Mouse (Mus musculus): Measurements from ENCODE around the gene Polr2e.

Polr2e gene

DNA sequence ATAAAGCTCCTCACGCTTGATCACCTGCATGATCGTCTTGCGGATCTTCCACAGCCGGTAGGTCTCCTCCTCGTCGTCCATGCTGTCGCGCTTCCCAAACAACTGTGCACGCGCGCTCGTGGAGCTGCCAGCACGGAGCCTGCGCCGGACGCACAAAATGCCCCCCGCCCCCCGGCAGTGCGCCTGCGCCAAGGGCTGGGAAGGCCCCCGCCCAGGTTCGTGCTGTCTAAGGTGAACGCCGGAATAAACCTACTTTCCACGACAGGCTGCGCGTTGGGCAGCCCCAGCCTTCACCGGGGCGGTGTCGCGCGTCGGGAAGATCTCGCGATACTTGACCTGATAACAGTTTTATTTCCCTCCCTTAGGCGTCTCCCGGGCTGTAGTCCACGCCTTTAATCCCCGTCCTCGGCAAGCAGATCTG lies at the start of gene Polr2e:
TSS of gene Polr2e (minus strand) at position 237 of the 421 bp plus-strand sequence.
- peak; percentile 98 for DNase-seq (ENCODE audit: low read depth, low spot score)

DNA sequence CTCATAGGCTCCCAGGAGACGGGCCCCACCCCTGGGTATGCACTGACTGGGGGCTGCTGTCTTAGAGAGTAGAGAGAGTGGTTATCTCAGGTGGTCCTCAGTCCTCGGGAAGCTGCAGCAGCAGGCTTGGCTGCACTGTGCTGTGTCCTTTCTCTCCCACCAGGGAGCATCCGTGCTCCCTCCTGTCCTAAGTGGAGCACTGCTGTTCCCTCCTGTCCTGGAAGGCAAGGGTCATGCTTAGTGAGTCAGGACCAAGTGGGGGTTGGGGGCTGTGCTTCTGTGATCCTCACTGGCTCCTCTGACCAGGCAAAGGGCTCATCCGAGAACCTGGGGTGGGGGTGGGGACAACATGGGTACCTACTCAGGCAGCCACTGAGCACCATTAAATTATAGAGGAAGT lies 49.6 kb upstream of the Polr2e start:
- no peak for DNase-seq (ENCODE audit: low read depth, low spot score)

DNA sequence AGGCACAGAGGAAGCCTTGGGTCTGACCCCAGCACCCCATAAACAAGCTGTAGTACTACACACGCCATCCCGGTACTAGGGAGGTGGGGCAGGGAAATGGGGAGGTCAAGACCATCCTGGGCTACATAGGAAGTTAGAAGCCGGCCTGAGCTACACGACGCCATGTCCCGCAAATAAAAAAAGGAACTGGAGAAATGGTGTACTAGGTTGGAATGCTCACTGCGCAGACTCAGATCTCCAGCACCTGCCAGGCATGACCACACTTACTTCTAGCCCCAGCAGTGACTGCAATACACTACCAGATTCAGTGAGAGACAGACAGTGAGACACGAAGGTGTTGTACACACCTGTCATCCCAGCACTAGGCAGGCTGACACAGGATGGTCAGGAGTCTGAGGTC lies 47.9 kb upstream of the Polr2e start:
- DNase-seq (ENCODE audit: low read depth, low spot score): no peak

DNA sequence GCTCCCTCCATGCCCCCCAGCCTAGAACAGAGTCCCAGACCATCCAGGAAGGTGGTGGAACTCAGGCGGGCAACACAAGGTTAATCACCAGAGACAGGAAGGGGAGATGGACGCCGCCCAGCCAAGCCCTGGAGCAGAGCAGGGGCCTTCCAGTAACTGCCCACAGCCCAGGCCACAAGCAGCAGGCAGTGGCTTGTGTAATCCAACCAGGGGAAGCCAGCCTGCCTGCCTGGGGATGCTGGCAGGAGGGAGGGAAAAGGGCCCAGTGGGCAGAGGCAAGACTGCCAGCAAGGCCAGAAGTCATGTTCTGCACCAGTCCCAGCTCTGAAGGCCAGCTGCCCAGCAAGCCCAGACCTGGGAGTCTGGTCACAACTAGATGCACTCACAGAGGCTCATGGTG lies 47.3 kb upstream of the Polr2e start:
- DNase-seq (ENCODE audit: low read depth, low spot score): no peak

DNA sequence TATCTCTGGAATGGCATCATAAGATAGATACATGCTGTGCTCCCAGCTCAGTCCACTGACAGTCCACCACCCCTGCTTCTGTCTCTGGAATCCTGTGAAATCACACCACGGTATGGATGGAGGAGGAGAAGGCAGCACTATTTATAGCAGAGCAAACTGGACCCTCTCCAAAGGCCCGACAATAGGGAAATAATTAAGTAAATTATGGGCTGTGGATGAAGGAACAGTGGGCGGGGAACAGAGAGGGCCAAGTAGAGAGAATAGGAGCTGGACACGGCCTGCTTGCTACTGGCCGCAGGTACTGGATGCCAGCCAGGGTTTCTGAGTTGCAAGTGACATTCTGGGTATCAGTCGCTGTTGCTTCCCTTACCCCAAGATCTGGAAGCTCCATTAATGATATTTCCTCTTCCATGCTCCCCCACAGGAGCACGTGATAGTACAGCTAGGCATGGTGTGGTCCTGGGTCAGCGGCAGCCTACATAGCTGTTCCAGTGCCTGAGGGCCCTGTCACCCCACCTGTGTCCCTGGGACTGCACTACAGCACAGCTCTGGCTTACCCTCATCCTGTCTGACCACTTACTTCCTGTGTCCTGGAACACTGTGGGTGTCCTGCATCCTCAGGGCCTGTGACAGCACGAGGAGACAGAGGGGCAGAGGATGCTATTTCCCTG lies 45.4 kb upstream of the Polr2e start:
- DNase-seq (ENCODE audit: low read depth, low spot score): no peak

DNA sequence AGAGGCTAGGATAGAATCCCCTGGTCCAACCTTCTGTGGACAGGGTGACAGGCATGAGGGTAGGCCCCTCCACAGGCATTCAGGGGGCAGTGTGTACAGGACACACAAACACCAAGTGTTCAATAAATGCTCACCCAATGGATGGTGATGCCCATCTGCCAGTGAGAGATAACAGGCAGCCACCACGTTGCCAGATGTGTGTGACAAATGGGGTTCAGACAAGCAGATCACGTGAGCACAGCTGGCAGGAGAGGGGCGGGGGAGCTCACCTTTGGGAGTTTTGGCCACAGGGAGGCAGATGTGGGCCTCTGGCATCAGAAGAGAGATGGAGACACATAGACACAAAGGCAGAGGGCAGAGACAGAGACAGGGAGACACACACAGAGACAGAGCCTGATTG lies 41.5 kb upstream of the Polr2e start:
- DNase-seq (ENCODE audit: low read depth, low spot score): no peak

DNA sequence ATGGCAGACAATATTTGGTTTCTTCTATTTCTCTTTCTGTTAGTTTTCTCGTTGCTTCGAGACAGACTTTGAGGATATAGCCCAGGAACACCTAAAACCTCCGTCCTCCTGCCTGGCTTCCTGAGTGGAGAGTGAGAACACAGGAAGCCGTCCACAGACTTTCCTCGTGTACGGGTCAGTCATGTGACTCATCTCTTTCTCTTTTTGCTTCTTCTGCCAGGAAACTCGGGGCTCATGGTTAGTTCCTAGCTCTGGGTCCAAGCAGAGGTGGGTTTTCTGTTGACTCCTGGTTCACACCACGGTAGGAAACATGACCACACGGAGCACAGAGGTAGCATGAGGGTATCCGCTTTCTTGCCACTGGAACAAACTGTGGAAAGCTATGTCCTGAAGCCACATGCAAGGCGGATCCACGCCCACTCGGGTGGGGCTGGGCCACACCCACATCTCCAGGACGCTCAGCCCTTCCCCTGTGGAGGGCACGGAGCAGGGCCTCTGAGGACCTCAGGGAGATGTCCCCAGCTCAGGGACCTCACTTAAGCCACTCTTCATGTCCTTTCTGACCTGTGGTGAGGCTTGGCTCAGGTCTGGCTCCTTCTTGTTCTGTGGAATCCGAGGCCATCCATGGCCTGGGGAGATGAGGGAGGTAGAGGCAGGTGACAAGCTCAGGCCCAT lies 40.9 kb upstream of the Polr2e start:
- DNase-seq (ENCODE audit: low read depth, low spot score): no peak

DNA sequence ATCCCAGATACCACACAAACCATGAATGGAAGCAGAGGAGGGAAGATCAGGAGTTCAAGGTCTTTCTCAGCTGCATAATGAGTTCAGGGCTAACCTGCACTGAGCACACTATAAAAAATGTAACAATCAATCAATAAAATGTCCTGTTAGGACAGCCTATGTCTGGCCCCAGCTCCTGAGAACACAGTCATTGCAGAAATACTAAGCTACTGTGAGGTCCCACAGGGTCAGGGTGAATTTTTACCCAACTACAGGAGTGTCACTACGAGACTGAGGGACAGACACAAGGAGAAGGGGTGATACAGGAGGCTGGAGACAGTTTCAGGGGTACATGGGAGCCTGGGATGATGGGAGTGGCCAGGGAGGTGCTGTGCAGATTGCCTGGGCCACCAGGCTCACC lies 38.8 kb upstream of the Polr2e start:
- no peak for DNase-seq (ENCODE audit: low read depth, low spot score)

DNA sequence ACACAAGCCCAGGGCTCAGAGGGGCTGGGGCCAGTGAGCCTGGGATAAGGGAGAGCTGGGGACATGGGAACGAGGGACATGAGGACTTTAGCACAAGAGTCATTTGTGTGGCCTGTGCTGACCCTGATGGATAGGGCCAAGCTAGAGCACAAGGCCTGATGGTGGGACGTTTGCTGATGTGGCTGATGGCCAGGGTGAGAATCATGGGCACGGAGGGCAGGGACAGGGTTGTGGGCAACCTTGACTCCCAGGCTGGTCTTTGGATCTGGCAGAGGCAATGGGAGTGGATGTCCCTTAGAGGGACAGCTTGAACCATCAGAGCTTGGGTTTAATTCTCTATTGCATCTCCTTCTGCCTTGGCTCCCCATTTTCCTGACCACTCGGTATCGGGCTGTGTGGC lies 37.7 kb upstream of the Polr2e start:
- no peak for DNase-seq (ENCODE audit: low read depth, low spot score)

DNA sequence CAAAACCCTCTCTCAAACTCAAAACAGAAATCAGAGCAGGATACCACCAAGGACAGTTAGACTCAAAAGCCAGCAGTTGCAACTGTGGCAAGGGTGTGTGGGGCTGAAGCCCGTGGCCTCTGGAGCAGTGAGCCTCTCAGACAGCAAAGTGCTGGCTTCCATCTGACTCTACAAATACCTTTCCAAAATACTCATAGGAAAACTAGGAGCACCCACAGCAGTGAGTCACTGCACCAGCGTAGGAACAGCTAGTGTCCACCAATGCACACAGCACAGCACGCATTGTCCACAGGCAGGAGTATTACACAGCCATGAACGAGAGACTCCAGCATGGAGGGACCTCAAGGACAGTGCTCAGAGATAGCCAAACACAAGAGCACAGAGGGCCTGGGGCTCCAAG lies 36.8 kb upstream of the Polr2e start:
- DNase-seq (ENCODE audit: low read depth, low spot score): no peak

DNA sequence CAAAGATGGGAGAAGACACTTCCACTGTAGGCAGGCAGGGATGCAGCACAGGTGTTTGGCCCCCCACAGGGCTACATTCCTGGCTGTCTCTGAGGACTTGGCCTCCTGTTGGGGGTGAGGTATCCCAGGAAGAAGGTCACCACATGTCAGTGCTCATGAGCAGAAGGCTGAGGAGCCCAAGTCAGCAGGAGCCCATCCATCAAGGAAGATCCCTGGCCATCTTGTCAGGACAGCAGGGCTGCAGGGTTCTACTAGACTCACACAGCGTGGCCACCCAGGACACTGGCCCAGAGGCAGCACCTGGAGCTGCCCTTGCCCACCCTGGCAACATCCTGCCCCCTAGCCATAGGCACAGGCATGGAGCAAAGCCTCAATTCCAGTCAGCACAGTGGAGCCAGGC lies 36.3 kb upstream of the Polr2e start:
- DNase-seq (ENCODE audit: low read depth, low spot score): no peak

DNA sequence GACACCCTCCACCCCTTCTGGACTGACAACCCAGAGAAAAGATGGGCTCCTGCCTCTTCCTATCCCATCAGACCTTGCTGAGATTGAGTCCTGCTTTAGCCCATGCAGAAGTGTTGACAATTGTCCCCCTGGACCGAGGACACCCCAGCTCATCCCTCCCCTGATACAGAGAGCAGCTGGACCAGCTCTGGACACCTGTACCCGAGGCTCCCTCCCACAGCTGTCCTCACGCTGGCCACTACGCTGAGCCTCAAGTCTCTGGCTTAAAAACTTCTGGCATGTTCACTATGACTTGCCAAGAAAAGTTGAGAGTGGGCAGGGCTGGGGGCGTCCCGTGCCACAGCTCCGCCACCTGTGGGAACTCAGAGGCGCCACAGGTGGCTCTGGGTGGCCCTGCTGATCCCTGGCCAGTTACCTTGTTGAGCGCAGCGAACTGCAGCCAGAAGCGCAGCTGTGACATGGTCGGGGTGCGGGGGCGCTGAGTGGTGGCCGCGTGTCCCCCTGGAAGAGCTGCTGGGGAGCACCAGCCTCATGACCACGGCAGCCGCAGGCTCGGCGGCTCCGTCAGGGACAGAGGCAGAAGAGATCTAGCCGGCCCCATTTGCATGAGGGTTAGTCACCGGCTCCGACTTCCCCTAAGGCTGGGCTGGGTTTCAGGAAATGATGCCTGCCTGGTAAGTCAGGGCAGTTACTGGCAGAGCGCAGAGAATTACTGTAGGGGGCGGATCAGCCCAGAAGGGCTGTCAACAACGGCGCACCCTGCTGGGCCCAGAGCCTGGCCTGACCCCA lies 35.4 kb upstream of the Polr2e start:
- peak; percentile 16 for DNase-seq (ENCODE audit: low read depth, low spot score)

DNA sequence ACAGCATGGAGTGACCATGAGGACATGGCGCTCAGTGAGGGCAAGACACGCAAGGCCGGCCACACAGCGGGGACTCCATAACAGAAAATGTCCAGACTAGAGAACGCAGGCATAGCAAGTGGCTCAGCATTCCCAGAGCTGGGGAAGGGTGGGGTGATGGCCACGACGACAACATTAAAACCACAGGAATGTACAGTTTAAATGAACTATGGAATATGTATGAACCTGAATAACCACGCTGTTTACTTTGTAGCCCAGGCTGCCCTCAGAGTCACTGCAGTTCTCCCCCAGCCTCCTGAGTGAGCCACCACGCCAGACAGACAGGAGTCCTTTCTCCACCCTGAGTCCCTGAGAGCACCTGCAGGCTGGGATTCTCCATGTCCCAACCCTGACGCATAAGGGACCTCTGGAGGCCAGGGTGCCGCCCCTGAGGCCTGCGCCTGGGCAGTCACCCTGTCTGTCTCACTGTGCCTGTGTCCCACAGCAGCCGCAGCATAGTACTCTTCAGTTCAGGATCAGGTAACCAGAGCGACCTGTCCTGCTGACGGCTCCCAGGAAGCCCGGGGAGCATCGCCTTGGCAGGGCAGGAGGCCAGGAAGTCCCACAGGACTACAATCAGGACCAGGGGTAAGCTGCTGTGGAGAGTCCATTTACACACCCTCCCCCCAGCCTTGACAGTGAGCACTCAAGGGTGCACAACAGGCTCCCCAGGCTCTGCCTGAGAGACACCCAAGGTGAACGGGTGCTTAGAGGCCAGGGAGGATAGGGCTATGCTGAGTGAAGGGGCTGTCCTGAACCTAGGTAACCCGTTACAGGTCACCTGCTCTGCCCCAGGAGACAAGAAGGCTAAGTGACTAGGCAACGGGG lies 33.3 kb upstream of the Polr2e start:
- no peak for DNase-seq (ENCODE audit: low read depth, low spot score)

DNA sequence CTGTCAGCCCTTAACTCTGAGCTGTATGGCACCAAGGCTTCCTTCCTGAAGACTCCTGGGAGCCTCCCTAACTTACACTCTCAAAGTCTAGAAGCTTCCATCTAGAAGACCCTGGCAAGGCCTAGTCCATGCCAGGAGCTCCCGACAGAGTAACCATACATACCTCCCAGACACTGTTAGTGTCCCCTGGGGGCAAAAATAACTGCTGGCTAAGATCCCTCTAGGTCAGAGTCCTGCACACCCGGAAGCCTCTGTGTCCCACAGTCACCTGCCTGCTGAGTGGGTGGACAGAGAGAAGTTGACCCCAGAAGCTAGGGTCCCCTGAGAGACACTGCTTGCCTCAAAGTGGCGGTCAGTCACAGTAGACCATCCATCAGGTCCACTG lies 31.9 kb upstream of the Polr2e start:
- no peak for DNase-seq (ENCODE audit: low read depth, low spot score)

DNA sequence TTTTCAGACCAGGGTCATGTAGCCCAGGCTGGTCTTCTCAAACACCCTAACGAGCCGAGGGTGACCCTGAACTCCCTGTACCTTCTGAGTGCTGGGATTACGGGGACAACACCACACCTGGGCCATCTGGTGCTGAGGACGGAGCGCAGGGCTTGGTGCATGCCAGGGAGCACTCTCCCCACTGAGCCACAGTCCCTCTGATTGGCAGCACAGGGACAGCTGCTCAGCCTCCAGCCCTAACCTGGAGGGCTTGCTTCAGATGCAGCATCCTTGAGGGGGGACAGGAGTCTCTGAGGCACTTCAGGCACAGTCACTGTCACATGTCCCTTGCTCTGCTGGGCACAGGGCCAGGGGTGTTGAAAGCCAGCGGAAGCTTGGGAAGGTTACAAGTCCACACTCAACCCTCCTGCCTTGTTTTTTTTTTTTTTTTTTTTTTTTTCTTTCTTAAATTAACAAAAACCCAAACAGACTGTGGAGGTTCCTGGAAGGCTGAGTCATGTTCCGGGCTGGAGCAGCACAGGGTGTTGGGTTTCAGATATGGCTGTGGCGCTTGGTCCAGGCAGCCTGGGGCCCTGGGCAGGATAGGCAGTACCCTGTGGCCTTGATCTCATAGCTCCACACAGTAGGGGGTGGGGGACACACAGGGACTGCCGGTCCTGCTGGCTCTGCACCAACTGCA lies 31.4 kb upstream of the Polr2e start:
- no peak for DNase-seq (ENCODE audit: low read depth, low spot score)

DNA sequence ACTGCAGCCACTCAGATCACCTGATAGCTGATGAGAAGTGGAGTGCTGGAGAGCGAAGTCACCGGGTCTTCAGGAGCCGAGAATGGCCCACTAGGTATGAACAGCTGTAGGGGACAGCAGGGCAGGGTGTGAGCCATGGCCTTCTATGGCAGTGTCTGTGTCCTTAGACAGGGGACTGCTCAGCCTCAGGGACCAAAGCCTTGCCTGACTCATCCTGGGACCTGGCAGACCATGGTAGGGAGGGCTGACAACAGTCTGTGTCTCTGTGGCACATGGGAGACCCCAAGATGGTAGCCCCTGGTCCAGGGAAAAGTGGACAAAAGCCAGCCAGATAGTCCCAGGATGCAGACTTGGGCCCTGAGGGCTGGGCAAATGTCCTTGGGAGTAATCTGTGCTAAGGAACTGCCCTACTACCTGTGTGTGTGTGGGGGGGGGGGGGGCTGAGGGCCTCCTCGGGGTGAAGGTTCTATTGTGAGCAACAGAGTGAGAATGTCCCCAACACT lies 30.4 kb upstream of the Polr2e start:
- DNase-seq (ENCODE audit: low read depth, low spot score): no peak

DNA sequence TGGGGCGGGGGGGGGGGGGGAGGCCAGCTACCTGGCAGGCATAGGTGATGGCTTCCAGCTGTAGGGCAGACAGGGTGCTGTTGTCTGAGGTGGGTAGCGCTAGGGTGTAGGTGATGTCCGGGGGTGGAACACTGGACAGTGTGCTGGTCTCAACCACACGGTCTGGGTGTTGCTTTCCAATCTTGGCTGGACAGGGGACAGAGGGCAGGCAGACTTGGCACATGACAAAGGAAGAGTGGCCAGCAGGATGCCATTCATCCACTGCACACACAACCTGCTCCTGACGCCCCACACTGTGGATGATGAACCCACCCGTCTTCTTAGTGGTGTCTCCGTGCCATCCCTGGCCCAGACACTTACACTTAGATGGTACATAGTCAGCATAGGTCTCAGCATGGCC lies 29.7 kb upstream of the Polr2e start:
- DNase-seq (ENCODE audit: low read depth, low spot score): no peak

DNA sequence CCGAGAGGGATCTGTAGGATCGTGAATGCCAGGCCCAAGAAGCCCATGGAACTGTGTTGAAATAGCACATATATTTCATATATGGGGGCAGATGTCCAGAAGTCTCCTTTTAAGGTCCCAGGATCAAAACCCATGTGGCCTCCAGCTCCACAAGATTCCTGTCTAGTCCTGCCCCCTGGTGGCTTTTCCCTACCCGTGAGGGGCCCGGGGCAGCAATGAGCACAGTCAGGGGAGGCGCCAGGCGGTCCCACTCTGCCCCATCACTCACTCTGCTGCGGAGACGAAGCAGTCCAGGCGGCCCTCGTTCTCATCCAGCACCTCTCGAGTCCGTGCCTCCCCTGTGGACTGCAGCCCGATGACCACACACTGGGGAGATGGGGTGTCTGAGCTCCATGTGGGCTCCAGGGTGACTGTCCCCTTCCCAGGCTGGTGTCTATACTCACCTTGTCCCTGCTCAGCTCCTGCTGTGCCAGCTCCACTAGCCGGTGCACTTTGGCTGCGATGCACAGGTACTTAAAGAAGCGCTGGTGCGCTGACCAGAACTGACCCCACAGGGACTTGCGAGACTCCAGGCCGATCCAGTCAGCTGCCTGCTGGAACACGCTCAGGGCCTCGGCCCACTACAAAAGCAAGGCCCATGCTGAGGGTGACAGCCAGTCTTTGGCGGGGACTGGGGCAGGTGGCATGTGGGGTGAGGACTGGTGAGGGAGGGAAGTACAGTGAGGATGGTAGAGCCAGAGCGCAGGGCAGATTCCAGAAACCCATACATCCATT lies 24.5 kb upstream of the Polr2e start:
- no peak for DNase-seq (ENCODE audit: low read depth, low spot score)

DNA sequence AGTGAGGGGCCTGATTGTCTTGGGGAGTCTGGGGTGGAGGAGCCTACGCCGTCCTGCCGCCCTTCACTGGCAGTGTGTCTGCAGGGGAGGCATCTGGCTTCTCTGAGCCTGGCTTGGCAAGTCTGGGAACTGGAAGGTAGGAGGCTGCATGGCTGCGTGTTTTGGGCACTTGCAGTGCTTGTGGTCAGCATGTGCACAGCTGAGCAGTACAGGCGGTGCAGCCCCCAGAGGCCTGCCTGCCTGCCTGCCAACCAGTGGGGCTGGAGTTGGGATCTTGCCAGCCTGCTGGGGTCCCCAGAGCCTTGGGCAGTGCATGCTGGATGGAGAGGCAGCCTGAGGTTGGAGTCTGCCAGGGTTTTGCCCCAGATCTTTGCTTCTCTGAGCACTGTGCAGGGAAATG lies 23.5 kb upstream of the Polr2e start:
- no peak for DNase-seq (ENCODE audit: low read depth, low spot score)

DNA sequence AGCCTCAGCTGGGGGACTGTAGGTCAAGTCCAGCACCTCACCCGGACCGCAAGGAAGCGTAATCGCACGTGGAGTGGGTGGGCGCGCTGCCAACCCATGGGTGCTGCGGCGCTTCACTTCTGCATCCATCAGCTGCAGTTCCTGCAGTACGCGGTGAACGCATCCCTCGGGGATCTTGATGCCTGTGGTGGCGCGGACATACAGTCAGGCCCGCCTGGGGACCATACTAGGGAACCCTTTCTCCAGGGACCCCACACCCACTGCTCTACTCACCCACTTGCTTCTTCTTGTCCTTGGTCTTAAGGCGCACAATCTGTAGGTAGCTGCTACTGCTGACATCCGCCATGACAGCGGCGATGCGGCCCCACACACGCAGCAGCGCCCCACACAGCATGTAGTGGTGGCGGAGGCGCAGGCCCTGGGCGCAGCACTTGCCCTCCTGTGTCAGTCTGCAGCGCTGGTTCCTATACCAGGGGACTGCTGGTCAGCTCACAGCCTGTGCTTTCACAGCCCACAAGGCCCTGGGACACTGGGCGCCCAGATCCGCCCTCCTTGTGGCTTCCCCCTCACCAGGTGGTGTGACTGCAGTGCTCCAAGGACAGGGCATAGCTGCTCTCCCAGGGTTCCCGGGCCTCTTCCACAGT lies 18.2 kb upstream of the Polr2e start:
- no peak for DNase-seq (ENCODE audit: low read depth, low spot score)
